Mouse (Mus musculus): ENCODE data around the gene Setd1b. TPM values are rescaled to one million over a fixed set of nuclear protein-coding genes. Genes with fewer than 3 reads are reported as not detected.

Setd1b gene
- 8.4 and 11.0 TPM in 2 replicates for polyA plus RNA-seq (2015; fragmentation: Nextera tagmentation; extraction: Ambion mirVana)

- Histone ChIP-seq H3K27me3 (ENCODE audit: insufficient read depth, low read length) (no peaks in the 10 kb centered on the region), H3K27ac (ENCODE audit: low read length) (peak within 1 kb of the TSS; percentile 99), H3K36me3 (ENCODE audit: insufficient read depth, low read length) (peaks cover 20% of the 10 kb centered on the region), H3K4me3 (ENCODE audit: low read length) (peak within 1 kb of the TSS; percentile 84), H3K4me1 (ENCODE audit: insufficient read depth, low read length) (peaks cover 26% of the 10 kb centered on the region), H3K4me2 (replicated peaks; ENCODE audit: low read depth, low read length) (peak within 1 kb of the TSS; percentile 98), H3K9ac (replicated peaks; ENCODE audit: low read length) (peak within 1 kb of the TSS; percentile 99), H3K9me3 (ENCODE audit: low read length) (no peaks in the 10 kb centered on the region)
- no peak for ATAC-seq (ENCODE audit: low FRiP score, low TSS enrichment)
- under 1% methylated on average over 83 of the region's 103 CpGs for WGBS
Measured at GRCm38 (mm10) chr5:123142161-123143157, at the start of gene Setd1b. Setd1b (plus strand) TSS chr5:123142193.

DNA sequence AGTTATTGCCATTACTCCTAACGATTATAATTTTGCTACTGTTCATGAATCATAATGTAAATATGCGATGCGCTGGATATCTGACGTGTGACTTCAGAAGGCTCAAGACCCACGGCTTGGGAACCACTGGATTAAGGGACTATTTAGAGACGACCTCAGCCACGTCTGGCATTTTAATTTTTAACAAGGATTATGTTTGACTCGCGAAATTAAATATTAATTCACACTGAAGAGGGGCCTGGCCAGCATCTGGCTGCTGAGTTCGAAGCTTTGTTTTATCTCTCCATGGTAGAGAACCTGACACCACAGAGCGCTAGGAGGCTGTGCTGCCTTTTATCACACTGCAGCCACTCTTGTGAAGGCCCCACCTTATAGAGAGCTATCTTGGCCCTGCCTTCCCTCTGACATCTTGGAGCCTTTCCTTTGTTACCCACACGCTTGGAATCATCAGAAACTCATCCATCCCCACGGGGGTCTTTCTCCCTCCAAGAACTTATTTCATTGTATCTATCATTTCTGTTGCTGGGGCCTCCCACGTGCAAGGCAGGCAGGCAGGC, 48.8 kb upstream of the Setd1b start:
- ATAC-seq (ENCODE audit: low FRiP score, low TSS enrichment), result no peak
- Histone ChIP-seq H3K36me3 (ENCODE audit: insufficient read depth, low read length) (peaks cover 4% of the 10 kb centered on the region; the same call in 1 of the 2 replicates), H3K9me3 (ENCODE audit: low read length) (no peaks in the 10 kb centered on the region), H3K4me1 (ENCODE audit: insufficient read depth, low read length) (no peaks in the 10 kb centered on the region), H3K27ac (ENCODE audit: low read length) (no peak overlapping the region), H3K4me3 (ENCODE audit: low read length) (no peak overlapping the region), H3K4me2 (replicated peaks; ENCODE audit: low read depth, low read length) (no peak overlapping the region), H3K27me3 (ENCODE audit: insufficient read depth, low read length) (no peaks in the 10 kb centered on the region), H3K9ac (replicated peaks; ENCODE audit: low read length) (no peak overlapping the region)
- WGBS, result 82% methylated on average over 14 of the region's 14 CpGs

GRCm38 (mm10) chr5:123094238-123094991, 47.6 kb upstream of the Setd1b start:
- Histone ChIP-seq H3K4me1 (ENCODE audit: insufficient read depth, low read length) (no peaks in the 10 kb centered on the region), H3K4me3 (ENCODE audit: low read length) (no peak overlapping the region), H3K36me3 (ENCODE audit: insufficient read depth, low read length) (peaks cover 4% of the 10 kb centered on the region; the same call in 1 of the 2 replicates), H3K9ac (replicated peaks; ENCODE audit: low read length) (no peak overlapping the region), H3K4me2 (replicated peaks; ENCODE audit: low read depth, low read length) (peak overlapping the region; percentile 41), H3K27ac (ENCODE audit: low read length) (no peak overlapping the region), H3K27me3 (ENCODE audit: insufficient read depth, low read length) (no peaks in the 10 kb centered on the region), H3K9me3 (ENCODE audit: low read length) (no peaks in the 10 kb centered on the region)
- WGBS, result 55% methylated on average over 25 of the region's 25 CpGs
- peak; percentile 42 for ATAC-seq (ENCODE audit: low FRiP score, low TSS enrichment)

GRCm38 (mm10) chr5:123096299-123096698, 45.7 kb upstream of the Setd1b start:
- no peaks in the 10 kb centered on the region for H3K4me1 ChIP-seq (ENCODE audit: insufficient read depth, low read length)
- no peak for ATAC-seq (ENCODE audit: low FRiP score, low TSS enrichment)
- no peaks in the 10 kb centered on the region for H3K27me3 ChIP-seq (ENCODE audit: insufficient read depth, low read length)
- H3K4me2 ChIP-seq (replicated peaks; ENCODE audit: low read depth, low read length), result no peak overlapping the region
- WGBS, result 92% methylated on average over 8 of the region's 8 CpGs
- no peak overlapping the region for H3K9ac ChIP-seq (replicated peaks; ENCODE audit: low read length)
- no peak overlapping the region for H3K27ac ChIP-seq (ENCODE audit: low read length)
- no peak overlapping the region for H3K4me3 ChIP-seq (ENCODE audit: low read length)
- H3K9me3 ChIP-seq (ENCODE audit: low read length), result no peaks in the 10 kb centered on the region
- H3K36me3 ChIP-seq (ENCODE audit: insufficient read depth, low read length), result peaks cover 6% of the 10 kb centered on the region; the same call in 1 of the 2 replicates

DNA sequence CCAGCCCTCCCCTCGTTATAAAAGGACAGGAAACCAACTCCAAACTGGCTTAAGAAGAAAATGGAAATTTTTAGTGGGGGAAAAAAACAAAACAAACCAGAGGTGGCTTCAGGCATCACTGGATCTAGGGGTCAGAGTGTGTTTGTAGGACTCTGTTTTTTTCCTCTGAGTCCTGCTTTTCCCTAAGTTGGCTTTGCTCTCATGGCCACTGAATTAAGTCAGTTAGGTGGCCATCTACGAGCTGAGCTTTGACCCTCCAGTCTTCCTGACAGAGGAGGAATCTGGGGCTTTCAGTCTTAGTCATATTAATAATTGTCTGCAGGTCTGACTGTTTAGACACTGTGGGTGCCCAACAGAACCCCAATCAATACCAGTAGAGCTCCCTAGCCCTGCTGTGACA, 43.5 kb upstream of the Setd1b start:
- no peaks in the 10 kb centered on the region for H3K9me3 ChIP-seq (ENCODE audit: low read length)
- no peak overlapping the region for H3K9ac ChIP-seq (replicated peaks; ENCODE audit: low read length)
- WGBS, result 73% methylated on average over 2 of the region's 2 CpGs
- H3K4me2 ChIP-seq (replicated peaks; ENCODE audit: low read depth, low read length), result no peak overlapping the region
- no peak overlapping the region for H3K27ac ChIP-seq (ENCODE audit: low read length)
- H3K27me3 ChIP-seq (ENCODE audit: insufficient read depth, low read length), result no peaks in the 10 kb centered on the region
- H3K36me3 ChIP-seq (ENCODE audit: insufficient read depth, low read length), result peaks cover 6% of the 10 kb centered on the region; the same call in 1 of the 2 replicates
- no peak for ATAC-seq (ENCODE audit: low FRiP score, low TSS enrichment)
- H3K4me1 ChIP-seq (ENCODE audit: insufficient read depth, low read length), result peaks cover 10% of the 10 kb centered on the region
- no peak overlapping the region for H3K4me3 ChIP-seq (ENCODE audit: low read length)

DNA sequence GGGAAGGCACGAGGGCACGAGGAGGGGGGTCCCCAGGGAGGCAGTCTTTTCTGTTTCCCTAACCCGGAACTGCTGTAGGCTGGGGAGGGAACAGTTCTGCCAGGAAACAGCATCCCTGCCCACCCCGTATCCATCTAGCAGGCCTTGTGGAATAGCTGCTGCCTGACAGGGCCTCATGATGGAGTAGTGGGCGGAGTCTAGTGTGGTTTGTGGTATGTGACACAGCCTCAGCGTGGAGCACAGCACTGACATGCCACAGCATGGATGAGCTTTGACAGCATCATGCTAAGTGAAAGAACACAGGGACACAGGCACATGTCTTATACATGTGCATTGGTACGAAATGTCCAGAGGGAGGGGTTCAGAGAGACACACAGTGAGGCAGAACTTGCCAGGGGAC, 39.6 kb upstream of the Setd1b start:
- Histone ChIP-seq H3K27ac (ENCODE audit: low read length) (no peak overlapping the region), H3K36me3 (ENCODE audit: insufficient read depth, low read length) (peaks cover 6% of the 10 kb centered on the region; the same call in 1 of the 2 replicates), H3K9me3 (ENCODE audit: low read length) (no peaks in the 10 kb centered on the region), H3K4me2 (replicated peaks; ENCODE audit: low read depth, low read length) (no peak overlapping the region), H3K27me3 (ENCODE audit: insufficient read depth, low read length) (no peaks in the 10 kb centered on the region), H3K4me3 (ENCODE audit: low read length) (no peak overlapping the region), H3K4me1 (ENCODE audit: insufficient read depth, low read length) (peaks cover 15% of the 10 kb centered on the region), H3K9ac (replicated peaks; ENCODE audit: low read length) (no peak overlapping the region)
- 43% methylated on average over 7 of the region's 7 CpGs for WGBS
- no peak for ATAC-seq (ENCODE audit: low FRiP score, low TSS enrichment)

GRCm38 (mm10) chr5:123103556-123103955, 38.4 kb upstream of the Setd1b start:
- no peaks in the 10 kb centered on the region for H3K27me3 ChIP-seq (ENCODE audit: insufficient read depth, low read length)
- peak overlapping the region; percentile 48; the same call in 1 of the 2 replicates for H3K27ac ChIP-seq (ENCODE audit: low read length)
- no peaks in the 10 kb centered on the region for H3K9me3 ChIP-seq (ENCODE audit: low read length)
- peaks cover 6% of the 10 kb centered on the region; the same call in 1 of the 2 replicates for H3K36me3 ChIP-seq (ENCODE audit: insufficient read depth, low read length)
- H3K4me1 ChIP-seq (ENCODE audit: insufficient read depth, low read length), result peaks cover 15% of the 10 kb centered on the region
- ATAC-seq (ENCODE audit: low FRiP score, low TSS enrichment), result peak; percentile 81
- H3K4me2 ChIP-seq (replicated peaks; ENCODE audit: low read depth, low read length), result no peak overlapping the region
- 27% methylated on average over 8 of the region's 8 CpGs for WGBS
- H3K9ac ChIP-seq (replicated peaks; ENCODE audit: low read length), result no peak overlapping the region
- no peak overlapping the region for H3K4me3 ChIP-seq (ENCODE audit: low read length)

DNA sequence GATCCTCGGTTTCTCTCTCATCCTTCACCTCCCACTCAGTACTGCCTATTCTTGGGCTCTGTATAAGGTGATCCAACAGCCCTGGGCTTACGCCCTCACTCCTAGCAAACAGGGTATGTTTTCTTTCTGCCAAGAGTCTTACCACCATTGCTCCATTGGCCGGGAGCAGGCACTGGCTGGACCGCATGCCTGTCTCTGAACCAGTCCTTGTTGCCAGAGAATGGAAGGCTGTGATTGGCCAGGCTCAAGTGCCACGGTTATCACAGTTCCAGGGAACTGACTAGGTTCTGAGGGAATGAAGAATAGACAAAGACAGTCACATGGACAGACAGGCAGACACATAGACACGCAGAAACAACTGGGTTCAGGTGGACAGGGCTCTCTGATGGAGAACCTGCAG, 37.2 kb upstream of the Setd1b start:
- WGBS, result 84% methylated on average over 6 of the region's 6 CpGs
- H3K9me3 ChIP-seq (ENCODE audit: low read length), result no peaks in the 10 kb centered on the region
- no peak overlapping the region for H3K27ac ChIP-seq (ENCODE audit: low read length)
- H3K9ac ChIP-seq (replicated peaks; ENCODE audit: low read length), result no peak overlapping the region
- no peaks in the 10 kb centered on the region for H3K27me3 ChIP-seq (ENCODE audit: insufficient read depth, low read length)
- ATAC-seq (ENCODE audit: low FRiP score, low TSS enrichment), result no peak
- no peak overlapping the region for H3K4me2 ChIP-seq (replicated peaks; ENCODE audit: low read depth, low read length)
- H3K36me3 ChIP-seq (ENCODE audit: insufficient read depth, low read length), result 0 out of 2 replicates have a peak, but pooled peaks cover 1% of the 10 kb centered on the region
- H3K4me1 ChIP-seq (ENCODE audit: insufficient read depth, low read length), result peaks cover 25% of the 10 kb centered on the region
- H3K4me3 ChIP-seq (ENCODE audit: low read length), result no peak overlapping the region

DNA sequence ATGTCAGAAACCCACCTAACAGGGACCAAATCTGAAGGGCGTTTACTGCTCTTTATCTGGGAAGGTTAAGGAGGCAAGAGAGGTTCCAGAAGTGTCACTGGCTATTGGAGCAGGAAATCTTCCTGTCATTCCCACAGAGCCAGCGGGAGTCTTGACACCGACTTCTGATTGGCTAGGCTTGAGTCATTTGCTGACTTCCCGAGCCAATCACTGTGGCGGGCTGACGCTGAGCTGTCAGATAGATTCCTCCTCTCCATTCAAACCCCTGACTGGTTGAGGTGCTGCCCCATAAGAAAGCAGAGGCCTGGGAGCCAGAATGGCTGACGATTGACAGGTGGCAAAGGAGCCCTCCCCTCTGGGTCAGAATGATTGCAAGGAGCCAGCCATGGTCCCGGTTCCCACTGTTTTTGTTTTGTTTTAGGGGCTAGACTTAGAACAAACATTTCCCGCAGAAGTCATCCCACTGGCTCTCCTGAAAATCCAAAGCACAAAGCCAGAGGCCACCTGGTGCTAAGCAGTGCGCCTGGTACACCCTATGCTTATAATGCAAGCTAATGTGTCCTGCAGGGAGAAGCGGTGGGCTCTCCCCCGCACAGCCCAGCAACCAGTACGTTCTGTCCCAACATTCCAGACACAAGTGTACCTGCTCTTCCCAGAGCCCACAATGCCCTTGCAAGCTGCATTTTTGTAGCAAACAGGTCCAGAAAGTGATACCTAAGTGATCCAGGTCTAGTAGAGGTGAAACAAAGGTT, 32.4 kb upstream of the Setd1b start:
- Histone ChIP-seq H3K4me2 (replicated peaks; ENCODE audit: low read depth, low read length) (peak overlapping the region; percentile 51), H3K27me3 (ENCODE audit: insufficient read depth, low read length) (no peaks in the 10 kb centered on the region), H3K9me3 (ENCODE audit: low read length) (no peaks in the 10 kb centered on the region), H3K4me3 (ENCODE audit: low read length) (peak overlapping the region; percentile 26), H3K4me1 (ENCODE audit: insufficient read depth, low read length) (peaks cover 26% of the 10 kb centered on the region), H3K36me3 (ENCODE audit: insufficient read depth, low read length) (no peaks in the 10 kb centered on the region), H3K9ac (replicated peaks; ENCODE audit: low read length) (peak overlapping the region; percentile 38; the same call in 1 of the 2 replicates), H3K27ac (ENCODE audit: low read length) (peak overlapping the region; percentile 82)
- 19% methylated on average over 13 of the region's 13 CpGs for WGBS
- ATAC-seq (ENCODE audit: low FRiP score, low TSS enrichment), result peak; percentile 67

All from kidney, embryonic 16.5 days (tissue).